Mouse (Mus musculus) embryo, embryonic 11.5 days (tissue): ENCODE results near the gene Galnt2.

Experiments
- DNase-seq: peaks from one replicate; pipeline ENCODE4 v3.0.0-alpha.2; 2012; ENCODE audit warnings: low read depth, low spot score

Gene Galnt2

GRCm38 (mm10) chr8:124270904-124271303 lies 39.7 kb downstream of the Galnt2 start:
- no peak for DNase-seq

GRCm38 (mm10) chr8:124271518-124271917 lies 40.3 kb downstream of the Galnt2 start:
- DNase-seq: no peak

DNA sequence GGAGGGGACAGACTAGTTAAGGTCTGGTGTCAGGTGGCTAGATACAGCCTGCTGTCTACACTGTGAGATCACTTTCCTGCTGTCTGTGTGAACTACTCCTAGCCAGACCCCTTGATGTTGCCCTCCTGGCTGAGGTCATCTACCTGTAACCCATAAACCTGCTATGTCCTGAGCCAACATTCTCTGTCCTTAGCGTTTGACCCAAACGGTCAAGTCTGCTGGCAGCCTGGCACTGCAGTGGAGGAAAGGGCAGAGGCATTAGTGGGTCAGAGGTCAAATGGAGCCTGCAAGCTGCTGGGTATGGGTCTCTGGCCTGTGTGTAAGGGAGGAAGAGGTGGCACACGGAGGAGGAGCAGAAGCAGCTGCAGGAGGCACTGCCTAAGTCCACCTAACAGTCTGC lies 41.6 kb downstream of the Galnt2 start:
- DNase-seq: no peak

DNA sequence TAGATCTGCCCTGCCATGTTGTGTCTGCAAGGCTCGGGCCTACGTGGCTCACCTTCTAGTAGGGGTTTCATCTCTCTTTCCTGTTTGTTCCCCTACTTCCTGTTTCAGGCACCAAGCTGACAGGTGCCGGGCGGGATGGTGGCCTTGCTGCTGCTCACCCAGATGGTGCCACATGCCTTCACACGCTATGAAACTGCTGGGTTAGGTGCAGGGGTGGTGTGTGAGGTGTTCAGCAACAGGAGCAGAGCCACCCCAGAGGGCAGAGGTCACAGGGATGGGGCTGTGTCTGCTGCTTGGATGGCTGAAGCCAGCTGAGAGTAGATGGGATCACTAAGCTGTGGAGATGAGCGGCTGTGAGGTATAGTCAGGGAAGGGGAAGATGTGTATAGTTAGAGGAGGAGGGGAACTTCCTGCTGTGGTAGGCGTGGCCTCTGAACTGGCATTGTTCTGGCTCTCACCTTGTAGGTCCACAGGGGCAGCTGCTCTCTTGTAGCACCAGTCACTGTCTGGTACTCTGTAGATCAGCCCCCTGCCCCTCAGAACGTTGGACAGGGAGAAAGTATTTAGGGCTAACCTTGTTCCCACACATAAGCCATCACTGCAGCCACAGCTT lies 42.5 kb downstream of the Galnt2 start:
- no peak for DNase-seq

DNA sequence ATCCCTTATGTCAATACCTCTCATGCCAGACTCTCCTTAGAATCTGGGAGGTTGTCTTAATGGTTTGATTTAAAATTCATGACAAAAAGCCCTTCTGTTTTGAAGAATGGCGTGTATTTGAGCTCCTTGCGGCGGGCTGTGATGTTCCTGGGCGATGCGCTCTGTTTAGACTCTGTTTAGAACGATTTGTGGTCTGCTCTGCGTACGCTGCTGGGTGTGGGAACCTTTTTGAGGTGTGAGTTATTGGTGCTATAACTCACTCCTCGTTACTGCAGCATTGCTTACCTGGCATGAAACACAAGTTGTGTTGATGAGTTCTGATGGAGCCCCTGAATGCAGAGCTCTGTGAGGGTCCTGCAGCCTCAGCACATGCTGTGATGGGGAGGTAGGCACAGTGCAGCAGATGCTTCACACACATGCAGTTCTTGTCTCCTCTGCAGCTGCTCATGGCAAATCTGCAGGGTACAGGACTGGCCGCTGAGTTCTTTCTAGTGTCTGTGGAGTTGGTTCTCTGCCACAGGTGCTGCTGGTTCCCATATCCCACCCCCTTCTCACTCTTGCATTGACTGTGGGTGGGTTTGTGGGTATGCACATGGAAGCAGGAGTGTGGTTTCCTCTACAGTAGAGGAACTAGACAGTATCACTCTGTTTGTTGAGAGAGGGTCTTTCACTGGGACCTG lies 43.4 kb downstream of the Galnt2 start:
- DNase-seq: no peak

- DNase-seq: no peak
These were observed 44.3 kb downstream of the Galnt2 start for GRCm38 (mm10) chr8:124275377-124276071.

DNA sequence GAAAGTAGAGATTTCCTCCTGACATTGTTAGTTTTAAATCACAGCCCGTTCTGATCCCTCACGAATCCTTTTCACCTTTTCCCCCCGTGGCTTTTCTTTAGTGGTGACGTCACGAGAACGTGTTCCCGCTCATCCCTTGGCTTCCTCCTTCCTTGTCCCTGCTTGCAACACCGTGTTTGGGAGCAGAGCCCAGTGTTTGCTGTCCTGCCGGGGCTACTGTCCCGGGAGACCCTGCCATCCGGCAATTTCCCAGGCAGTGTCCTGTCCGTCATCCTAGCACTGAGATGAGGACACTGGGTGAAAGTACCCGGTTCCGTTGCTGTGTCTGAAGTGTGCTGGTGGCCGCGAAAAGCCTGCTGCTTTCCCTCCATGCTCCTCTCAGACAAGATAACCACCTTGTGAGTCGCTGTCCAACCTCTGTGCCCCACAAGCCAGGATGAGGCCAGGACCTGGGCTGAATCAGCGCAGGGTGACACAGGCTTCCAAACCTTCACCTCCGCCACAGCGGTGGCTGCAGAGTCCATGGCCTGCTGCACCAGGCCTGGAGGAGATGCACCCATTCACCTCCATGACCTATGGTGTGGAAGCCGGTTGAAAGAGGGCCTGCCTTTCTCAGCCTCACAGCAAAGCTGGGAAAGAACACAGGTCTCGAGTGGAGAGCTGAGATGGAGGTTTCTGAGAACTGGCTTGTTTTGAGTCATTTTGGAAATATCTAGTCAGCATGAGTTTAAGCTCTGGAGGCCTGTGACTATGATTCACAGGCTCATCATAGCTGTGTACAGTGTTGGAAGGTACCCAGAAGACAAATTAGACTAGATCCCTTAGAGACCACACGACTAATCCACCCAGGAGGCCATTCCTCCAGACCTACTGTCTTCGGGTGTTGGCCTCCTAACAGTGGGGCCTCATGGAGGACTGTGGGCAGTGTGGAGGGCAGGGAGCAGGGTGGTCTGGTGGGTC lies 47.0 kb downstream of the Galnt2 start:
- no peak for DNase-seq

DNA sequence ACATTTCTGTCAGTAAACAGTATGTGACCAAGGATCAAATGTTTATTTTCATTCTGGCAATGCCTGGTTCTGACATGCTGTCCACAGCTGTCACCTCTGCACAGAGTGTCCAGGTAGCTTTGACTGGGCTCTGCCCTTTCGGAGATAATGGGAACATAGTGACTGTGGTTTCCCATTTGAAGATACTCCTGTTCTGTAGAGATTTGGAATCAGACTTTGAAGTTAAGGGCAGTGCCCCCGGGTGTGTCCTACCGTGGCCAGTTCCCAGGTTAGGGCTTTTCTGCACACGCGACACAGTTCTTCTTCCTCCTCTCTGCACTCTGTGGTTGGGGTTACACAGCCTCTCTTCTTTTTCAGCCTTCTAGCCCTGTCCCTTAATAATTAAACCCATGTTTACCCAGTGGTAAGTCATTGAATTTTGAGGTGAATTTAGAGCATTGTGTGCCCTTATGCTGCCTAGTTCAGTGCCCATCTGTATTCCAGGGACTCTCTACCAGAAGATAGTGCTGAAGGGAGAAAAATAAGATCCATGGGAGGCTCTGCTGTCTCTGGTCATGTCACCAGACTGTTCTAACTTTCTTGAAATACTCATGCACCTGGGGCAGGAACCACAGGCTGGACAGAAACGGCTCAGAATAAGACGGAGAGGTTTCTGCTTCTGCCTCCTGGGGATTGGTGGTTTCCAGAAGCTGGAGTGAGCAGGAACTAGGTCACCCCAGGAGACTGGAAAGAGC lies 47.9 kb downstream of the Galnt2 start:
- no peak for DNase-seq

DNA sequence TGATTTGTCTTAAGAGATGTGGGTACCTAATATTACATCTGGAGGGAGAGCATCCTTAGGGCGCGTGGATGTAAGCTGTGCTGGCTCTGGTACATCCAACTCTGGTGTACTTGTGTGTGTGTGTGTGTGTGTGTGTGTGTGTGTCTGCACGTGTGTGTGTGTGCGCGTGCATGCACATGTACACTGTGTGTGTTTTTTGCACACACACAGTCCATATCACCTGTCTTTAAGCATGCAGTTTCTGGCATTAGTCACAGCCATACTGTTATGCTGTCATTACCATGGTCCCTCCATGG lies 48.4 kb downstream of the Galnt2 start:
- DNase-seq: no peak

DNA sequence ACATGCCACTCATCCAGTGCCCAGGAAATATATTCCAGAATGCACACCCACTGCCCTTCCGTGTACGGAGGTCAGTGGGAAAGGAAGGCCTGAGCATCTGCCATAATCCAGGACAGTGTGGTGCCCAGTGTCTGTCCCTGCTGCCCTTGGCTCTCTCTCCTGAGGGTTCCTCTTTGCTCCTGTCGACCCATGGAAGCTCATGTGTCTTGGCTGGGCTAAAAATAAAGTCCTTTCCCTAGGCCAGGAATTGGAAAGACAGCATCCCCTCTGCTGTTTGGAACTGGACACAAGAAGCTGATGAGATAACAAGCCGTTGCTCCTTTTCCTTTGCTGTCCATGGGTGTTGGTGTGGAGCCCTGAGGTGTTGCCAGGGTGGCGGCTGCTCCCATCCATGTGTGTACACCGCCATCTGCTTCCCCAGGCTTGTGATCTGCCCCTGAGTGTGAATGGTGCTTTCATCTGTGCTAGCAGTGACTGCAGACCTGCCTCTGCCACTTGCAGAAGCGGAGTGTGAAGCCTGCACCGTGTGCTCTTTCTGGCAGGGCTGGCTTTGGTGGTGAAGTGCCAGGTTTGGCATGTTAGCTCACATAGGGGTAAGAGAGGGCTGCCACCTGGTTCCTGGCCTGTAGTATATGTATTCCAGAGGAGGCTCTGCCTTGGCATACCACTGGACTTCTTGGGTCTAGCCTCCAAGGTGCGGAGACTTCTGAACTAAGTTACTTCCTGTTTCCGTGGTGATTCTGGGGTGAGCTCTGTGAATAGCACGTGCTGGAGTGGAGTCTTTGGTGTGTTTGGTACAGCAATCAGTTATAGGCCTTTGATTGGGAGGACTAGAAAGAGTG lies 50.7 kb downstream of the Galnt2 start:
- no peak for DNase-seq

DNA sequence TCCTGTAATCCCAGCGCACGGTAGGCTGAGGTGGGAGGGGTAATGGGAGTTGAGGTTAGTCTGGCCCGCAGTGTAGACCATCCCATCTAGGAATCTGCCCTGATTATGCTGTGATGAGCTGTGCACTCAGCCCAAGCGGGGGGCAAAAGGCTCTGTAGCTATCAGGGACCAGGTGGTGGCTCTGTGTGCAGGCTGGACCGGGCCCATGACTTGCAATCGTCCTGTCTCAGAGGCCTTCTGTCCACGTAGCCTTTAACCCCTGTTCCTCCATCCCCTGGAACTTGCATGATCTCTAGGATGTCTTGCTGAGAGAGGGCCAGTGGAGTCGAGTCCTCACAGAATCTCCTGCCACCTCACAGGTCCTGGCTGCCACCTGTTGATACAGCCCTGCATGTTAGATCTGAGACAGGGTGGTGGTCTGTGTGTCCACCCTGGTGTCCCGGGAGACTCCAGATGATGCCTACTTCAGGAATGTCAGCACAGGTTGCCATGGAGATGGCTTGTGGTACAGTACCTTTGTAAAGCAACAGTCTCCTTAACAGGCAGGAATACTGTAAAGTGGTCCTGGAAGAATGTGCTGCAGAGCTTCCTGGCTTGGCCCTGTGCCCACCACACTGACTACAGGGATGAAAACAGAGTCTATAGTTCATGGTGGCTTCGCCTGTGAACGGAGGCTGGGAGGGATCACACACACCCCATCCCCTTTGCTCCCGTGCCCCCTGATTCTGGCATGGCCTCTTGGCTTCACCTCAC lies 51.9 kb downstream of the Galnt2 start:
- DNase-seq: no peak

- no peak for DNase-seq
These were observed 52.6 kb downstream of the Galnt2 start for GRCm38 (mm10) chr8:124283644-124284332.

GRCm38 (mm10) chr8:124284333-124284711 lies 53.1 kb downstream of the Galnt2 start:
- peak; percentile 47 for DNase-seq

DNA sequence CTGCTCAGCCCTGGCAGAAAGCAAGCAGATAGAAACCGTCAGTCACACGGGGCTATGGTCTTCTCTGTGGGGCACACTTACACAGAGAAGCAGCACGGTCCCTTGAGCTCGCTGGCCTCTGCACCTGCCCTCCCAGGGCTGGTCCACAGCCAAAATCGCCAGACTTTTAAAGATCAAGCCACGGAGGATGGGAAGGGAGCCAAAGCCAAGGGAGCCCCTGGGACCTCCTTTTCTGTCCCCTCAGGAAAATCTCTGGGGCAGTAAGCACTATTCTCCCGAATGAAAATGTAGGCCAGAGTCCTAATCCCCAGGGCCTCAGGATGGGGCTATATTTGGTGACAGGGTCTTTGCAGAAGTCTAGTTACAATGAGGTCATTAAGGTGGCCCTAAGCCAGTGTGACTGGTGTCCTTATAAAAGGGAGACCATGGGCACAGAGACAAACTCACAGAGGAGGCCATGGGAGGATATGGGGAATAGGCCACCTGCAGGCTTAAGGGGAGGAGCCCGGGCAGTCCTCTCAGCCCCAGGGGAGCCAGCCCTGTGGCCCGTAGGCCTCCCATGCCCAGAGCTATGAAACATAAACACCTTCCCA lies 53.9 kb downstream of the Galnt2 start:
- no peak for DNase-seq

GRCm38 (mm10) chr8:124286461-124287124 lies 55.4 kb downstream of the Galnt2 start:
- DNase-seq: no peak

DNA sequence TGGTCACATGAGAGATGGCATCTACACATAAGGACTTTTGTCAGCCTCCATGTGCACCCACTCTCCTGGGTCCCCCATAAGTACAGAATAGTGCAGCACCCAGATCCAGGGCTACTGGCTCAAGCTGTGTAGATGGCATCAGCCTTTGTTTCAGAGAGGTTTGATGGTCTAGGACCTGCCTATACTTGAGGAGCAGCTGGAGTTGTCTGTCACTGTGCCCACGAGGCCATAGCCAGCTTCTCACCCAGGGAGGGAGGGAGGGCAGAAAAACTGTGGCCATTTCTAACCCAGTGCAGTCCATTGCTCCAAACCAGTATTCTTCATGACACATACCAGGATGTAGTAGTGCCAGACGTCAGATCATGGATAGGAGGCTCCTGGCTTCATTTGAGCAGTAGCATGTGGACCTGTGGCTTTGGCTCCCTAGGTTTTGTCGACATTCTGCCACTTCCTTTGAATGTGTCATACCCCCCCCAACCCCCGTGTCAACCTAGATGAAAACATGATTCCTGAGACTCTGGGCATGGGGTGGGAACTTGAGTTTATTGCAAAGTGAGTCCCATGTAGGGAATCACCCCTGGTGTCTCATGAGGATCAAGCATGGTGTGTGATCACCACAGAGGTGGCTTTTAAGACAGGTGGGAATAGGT lies 57.1 kb downstream of the Galnt2 start:
- no peak for DNase-seq

- no peak for DNase-seq
These were observed 58.4 kb downstream of the Galnt2 start for GRCm38 (mm10) chr8:124289481-124290050.
